Mouse (Mus musculus) adrenal gland, adult 2 months (tissue): ENCODE results near the gene 4930438A08Rik. TPM values are rescaled to one million over a fixed set of nuclear protein-coding genes. Genes with fewer than 3 reads are reported as not detected.
A peak's percentile ranks its signal among the peaks of the same experiment; 100 is the strongest.
"Not testable (repeated sequence)": the region's sequence is repeated elsewhere in the genome, so short reads cannot be mapped to it uniquely, and the experiment has no call there.

ENCODE experiments used
- DNase-seq: peaks from one replicate; pipeline ENCODE4 v3.0.0; 2021
- polyA plus RNA-seq: library from polyadenylated mRNA; depleted of rRNA; stranded (reverse); fragments of >200 nt; gene quantifications from 2 replicates; pipeline ENCODE4 v1.2.3, GENCODE M21; 2012
- total RNA-seq, 2 experiments: library from RNA; stranded (reverse); gene quantifications; 2 replicates each; pipeline ENCODE4 v1.2.3; 2021

Gene 4930438A08Rik
- total and polyA plus RNA-seq, 3 experiments: 0.06 TPM; not detected in 2

GRCm38 (mm10) chr11:58281970-58282496 lies 7.4 kb downstream of the 4930438A08Rik start:
- DNase-seq: no peak

DNA sequence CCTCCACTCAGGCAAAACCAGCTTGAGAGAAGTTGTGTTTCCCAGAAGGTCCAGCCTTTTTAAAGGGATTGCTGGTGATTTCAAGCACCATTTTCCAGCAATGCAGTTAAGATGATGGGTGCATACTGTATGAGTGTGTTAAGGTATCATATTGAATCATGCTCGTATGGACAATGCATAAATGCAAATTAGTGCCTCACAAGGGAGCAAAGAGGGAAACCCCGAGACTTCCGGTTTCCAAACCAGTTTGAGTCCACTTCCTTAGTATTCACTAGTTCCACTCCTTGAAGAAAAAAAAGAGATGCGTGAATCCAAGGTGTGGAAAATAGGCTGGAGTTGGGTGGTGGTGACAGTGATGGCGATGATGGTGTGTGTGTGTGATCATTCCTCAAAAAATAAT lies 7.9 kb downstream of the 4930438A08Rik start:
- DNase-seq: no peak

DNA sequence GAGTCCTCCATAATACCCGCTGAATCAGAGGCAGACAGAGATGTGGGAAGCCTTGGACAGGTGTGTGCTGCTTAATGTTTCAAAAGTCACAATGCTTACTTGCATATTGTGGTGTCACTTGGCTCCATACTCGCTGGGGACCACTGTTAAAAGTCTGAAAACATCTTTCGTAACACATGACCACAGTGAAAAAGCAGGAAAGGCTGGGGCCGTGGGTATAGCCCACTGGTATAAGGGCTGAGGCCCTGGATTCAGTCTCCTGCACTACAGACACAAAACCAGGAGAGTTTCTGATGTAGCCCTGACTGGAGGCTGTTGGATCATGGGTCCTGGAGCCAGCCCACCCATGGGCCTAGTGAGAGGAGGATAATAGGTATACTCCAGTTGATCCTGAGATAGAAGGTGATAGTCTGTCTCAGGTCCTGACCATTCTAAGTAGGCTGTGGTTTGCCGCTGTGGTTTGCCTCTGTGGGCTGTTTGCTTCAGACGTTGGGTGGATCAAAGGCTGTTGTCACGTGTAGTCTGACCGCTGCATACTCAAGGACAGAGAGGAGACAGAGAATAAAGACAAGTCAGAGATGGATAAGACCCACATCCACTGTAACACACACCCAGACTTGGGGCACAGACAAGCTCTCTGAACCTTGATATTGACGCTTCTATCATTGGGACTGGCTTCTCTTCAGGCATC lies 15.5 kb downstream of the 4930438A08Rik start:
- peak; percentile 38 for DNase-seq

DNA sequence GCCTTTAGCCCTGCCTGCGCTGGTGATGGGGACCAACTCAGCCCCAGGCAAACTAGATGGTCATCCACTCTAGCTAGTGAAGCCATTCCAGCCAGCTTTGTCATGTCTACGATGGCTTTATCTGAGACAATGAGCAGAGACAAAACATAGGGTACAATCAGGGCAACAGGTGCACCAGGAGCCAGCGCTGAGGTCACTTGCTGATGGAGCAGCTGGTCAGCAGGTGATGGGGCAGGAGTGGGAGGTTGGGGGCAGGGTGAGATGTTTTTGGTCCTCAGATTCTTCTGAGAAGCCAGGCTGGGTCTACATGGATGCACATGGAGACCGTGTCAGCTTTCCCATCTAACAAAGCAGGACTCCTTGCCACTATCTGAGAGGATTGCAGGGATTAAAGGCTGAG lies 16.2 kb downstream of the 4930438A08Rik start:
- DNase-seq: no peak

DNA sequence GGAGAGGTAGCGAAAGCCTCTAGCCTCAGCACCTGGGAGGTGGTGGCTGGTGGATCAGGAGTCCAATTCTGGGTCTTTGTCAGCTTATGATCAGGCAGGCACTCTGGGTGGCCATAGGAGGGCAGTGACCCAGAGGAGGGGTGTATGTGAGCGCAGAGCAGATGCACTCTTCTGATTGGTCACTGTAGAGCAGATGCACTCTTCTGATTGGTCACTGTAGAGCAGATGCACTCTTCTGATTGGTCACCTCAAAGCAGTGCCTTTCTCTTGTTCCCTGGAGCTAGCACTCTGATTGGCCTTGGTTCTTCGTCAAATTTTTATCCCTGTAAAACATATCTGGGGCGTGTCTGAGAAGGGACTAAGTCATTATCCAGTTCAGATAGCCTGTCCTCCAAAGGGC lies 18.2 kb downstream of the 4930438A08Rik start:
- DNase-seq: no peak

- no peak for DNase-seq
Measured at GRCm38 (mm10) chr11:58297396-58297795, 22.8 kb downstream of the 4930438A08Rik start.

- DNase-seq: peak; percentile 82
Measured at GRCm38 (mm10) chr11:58301057-58301456, 26.5 kb downstream of the 4930438A08Rik start.

DNA sequence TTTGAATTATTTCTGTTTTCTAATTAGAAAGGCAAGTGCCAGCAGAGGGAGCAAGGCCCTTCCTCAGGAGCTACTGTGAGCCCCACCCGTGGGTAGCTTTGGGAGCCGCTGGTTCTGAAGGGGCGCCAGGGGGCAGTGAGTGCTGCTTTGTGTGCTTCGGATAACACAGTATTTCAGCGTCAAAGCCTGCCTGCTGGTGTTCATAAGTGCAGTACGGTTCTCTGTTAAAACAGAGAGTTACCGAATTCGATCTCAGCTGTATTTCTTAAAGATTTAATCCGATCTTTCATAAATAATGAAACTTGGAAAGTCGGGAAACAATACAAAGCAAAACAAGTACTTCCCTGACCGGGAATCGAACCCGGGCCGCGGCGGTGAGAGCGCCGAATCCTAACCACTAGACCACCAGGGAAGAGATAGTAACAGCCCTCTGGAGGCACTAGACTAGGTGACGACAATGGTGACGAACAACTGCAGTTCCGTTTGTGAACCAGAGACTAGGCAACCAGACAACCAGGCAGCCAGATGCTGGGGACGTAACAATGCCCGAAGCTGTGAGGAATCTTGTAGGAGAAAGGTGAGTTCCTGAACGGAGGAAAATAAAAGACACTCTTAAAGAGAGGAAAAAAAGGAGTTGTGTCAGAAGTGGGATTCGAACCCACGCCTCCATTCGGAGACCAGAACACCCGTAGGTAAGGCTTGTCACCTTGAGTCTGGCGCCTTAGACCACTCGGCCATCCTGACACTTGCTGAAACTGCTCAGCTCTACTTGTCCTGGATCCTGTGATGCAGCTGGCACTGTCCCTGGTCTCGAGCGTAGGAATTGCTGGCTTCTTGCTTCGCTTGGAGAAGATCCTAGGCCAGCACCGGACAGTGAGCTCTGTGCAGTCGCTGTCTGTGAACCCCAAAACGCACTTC lies 27.5 kb downstream of the 4930438A08Rik start:
- peak; percentile 99 for DNase-seq

DNA sequence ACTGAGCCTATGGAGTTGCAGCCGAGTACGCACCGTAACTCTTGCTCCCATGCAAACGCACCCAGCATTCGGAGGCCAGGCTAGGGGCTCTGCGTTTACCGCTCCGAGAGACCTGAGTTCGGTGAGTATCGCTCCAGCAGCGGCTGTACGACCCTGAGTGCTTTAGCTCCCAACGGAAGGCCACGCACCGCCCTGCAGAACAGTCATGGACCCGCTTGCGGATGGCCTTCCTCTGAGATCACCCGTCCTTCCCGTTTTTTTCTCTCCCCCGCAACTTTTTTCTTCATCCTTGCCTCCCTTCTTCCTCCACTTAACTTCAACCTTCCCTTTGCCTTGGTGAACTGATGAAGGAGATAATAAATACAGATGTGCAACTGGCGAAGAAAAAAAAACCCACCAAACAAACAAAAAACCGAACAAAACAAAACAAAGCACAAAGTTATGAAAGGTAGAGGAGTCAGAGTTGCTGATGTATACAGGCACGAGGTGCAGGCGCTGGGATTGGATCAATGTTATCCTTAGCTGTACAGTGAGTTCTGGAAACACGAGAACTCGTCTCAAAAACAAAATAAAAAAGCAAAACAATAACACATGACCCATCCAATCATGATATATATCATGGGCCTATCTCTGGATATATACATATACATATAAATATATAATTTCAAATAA lies 28.3 kb downstream of the 4930438A08Rik start:
- DNase-seq: no peak

GRCm38 (mm10) chr11:58303594-58303993 lies 29.0 kb downstream of the 4930438A08Rik start:
- no peak for DNase-seq

GRCm38 (mm10) chr11:58305299-58305698 lies 30.7 kb downstream of the 4930438A08Rik start:
- not testable (repeated sequence) for DNase-seq

DNA sequence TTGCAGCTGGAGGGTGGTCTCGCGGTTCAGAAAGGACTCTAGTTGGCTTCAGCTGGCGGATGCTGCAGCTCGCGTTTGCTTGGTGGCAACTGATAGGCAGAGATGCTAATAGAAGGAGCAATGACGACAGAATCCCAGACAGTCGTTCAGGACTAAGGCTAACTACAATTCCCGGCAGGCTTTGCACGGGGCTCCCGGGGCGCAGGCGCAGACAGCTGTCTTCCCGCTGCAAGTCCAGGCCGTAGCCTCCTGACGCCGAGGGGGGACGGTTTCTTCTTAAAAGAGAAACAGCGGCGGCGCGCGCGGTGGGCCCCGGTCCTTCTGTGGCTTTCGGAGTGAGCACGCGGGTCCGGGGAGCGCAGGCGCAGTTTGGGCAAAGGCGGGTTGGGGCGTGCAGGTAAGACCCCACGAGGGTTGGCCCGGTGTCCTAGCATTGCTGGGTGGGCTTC lies 32.3 kb downstream of the 4930438A08Rik start, which contains the start of gene Zfp692:
Gene Zfp692, plus strand, starts transcription at position 210 of the 449 bp plus-strand sequence.
- peak; percentile 97 for DNase-seq

GRCm38 (mm10) chr11:58307411-58308080 lies 32.9 kb downstream of the 4930438A08Rik start:
- DNase-seq: peak; percentile 76

DNA sequence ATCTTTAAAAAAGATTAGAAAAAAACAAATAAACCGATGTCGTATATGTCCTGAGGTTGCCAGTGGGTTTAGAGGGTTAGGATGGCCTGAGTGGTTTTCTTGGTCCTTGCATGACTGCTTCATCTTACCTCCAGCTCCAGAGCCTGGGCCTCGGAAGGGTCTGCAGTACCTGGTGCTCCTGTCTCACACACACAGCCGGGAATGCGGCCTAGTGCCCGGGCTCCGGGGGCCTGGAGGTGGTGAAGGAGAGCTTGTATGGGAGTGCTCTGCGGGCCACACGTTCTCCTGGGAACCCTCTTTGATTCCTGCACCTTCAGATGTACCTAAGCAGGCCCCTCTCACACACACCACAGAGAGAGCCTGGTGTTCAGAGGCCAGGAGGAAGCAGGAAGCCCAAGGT lies 34.1 kb downstream of the 4930438A08Rik start:
- no peak for DNase-seq

GRCm38 (mm10) chr11:58314069-58314468 lies 39.5 kb downstream of the 4930438A08Rik start:
- no peak for DNase-seq

- no peak for DNase-seq
Measured at GRCm38 (mm10) chr11:58315536-58316168, 41.1 kb downstream of the 4930438A08Rik start.

- no peak for DNase-seq
Measured at GRCm38 (mm10) chr11:58316344-58316743, 41.7 kb downstream of the 4930438A08Rik start.

DNA sequence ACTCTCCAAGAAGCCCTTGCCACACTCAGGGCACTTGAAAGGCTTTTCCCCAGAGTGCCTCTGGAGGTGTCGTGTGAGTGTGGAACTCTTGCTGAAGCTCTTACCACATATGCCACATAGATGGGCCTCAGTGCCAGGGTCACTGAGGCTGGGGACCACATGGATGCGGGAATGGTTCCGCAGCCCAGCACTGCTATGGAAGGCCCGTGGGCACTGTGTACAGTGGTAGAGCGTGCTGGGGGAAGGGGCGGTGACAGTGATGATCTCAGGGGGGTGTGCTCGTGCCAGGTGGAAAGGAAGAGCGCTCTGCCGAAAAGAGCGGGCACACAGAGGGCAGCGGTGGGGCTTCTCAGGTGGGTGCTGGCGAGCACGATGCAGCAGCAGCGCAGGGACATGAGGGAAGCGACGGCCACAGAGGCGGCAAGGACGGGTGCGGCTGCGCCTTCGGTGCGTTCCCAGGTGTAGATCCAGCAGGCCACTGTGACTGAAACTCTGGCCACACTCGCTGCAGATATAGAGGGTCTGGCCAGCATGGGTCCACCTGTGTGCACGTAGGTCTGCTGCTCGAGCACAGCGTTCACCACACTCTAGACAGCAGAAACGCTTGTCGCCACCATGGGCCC lies 42.3 kb downstream of the 4930438A08Rik start:
- no peak for DNase-seq

- DNase-seq: peak; percentile 99
Measured at GRCm38 (mm10) chr11:58322824-58323569, 48.4 kb downstream of the 4930438A08Rik start.
